Mouse (Mus musculus) neural tube, embryonic 12.5 days (tissue): ENCODE measurements around the gene H2-K1. TPM values are rescaled to one million over a fixed set of nuclear protein-coding genes. Genes with fewer than 3 reads are reported as not detected.
A peak's percentile ranks its signal among the peaks of the same experiment; 100 is the strongest.

Source experiments
- ATAC-seq: fragments of 200-750 bp; cut with Nextera tagmentation; 2 replicates; pipeline ENCODE4 v1.8.0; 2017; ENCODE audit warnings: low read depth, mild to moderate bottlenecking, moderate TSS enrichment, moderate library complexity; ENCODE audit not compliant: low FRiP score
- H3K27ac ChIP-seq: fragments of 300-500 bp; sonication (generic); 2 replicates; pipeline ENCODE4 v1.5.1; 2016
- H3K27me3 ChIP-seq: fragments of 300-500 bp; sonication (generic); replicated peaks from 2 replicates; pipeline ENCODE4 v1.6.1; 2016; ENCODE audit warnings: mild to moderate bottlenecking
- H3K36me3 ChIP-seq: fragments of 300-500 bp; sonication (generic); 2 replicates; pipeline ENCODE4 v1.6.1; 2016; ENCODE audit warnings: mild to moderate bottlenecking
- H3K4me1 ChIP-seq: fragments of 300-500 bp; sonication (generic); 2 replicates; pipeline ENCODE4 v1.6.1; 2016
- H3K4me2 ChIP-seq: fragments of 300-500 bp; sonication (generic); replicated peaks from 2 replicates; pipeline ENCODE4 v1.6.1; 2016; ENCODE audit warnings: mild to moderate bottlenecking
- H3K4me3 ChIP-seq: fragments of 300-500 bp; sonication (generic); 2 replicates; pipeline ENCODE4 v1.5.1; 2016
- H3K9ac ChIP-seq: fragments of 300-500 bp; sonication (generic); 2 replicates; pipeline ENCODE4 v1.6.1; 2016; ENCODE audit warnings: mild to moderate bottlenecking
- H3K9me3 ChIP-seq: fragments of 300-500 bp; sonication (generic); 2 replicates; pipeline ENCODE4 v1.6.1; 2016; ENCODE audit warnings: mild to moderate bottlenecking
- WGBS: fragments of 180-500 bp; shearing (Covaris S2); methylation state at CpG from one replicate; pipeline ENCODE4 v1.1.7; 2016; 5-methylcytosine and 5-hydroxymethylcytosine counted together
- polyA plus RNA-seq: library from polyadenylated mRNA; unstranded; fragments of >200 nt; fragmentation: Nextera tagmentation; extraction: Ambion mirVana; gene quantifications from 2 replicates; pipeline ENCODE4 v1.2.1, GENCODE M21; 2016

Gene H2-K1
- 15.2 and 16.8 TPM in 2 replicates for polyA plus RNA-seq

- under 1% methylated on average over 23 of the region's 30 CpGs for WGBS
- Histone ChIP-seq H3K36me3 (no peaks in the 10 kb centered on the region), H3K27me3 (peaks cover 27% of the 10 kb centered on the region), H3K9me3 (no peaks in the 10 kb centered on the region), H3K4me2 (peak within 1 kb of the TSS; percentile 98), H3K9ac (peak within 1 kb of the TSS; percentile 47), H3K4me3 (peak within 1 kb of the TSS; percentile 50), H3K27ac (no peak within 1 kb of the TSS), H3K4me1 (peaks cover 10% of the 10 kb centered on the region)
- ATAC-seq = peak; percentile 68
These were observed at the start of gene H2-K1 for GRCm38 (mm10) chr17:34000150-34000537. Gene H2-K1, minus strand, starts transcription at chr17:34000347.

GRCm38 (mm10) chr17:34047404-34048050 lies 47.4 kb upstream of the H2-K1 start:
- H3K4me3 ChIP-seq = no peak overlapping the region
- no peaks in the 10 kb centered on the region for H3K4me1 ChIP-seq
- whole genome bisulfite sequencing = 93% methylated on average over 5 of the region's 5 CpGs
- H3K36me3 ChIP-seq = no peaks in the 10 kb centered on the region
- ATAC-seq = no peak
- no peak overlapping the region for H3K4me2 ChIP-seq
- peaks cover 7% of the 10 kb centered on the region; the same call in 1 of the 2 replicates for H3K9me3 ChIP-seq
- no peak overlapping the region for H3K27ac ChIP-seq
- no peaks in the 10 kb centered on the region for H3K27me3 ChIP-seq
- no peak overlapping the region for H3K9ac ChIP-seq

- Histone ChIP-seq H3K9me3 (peaks cover 7% of the 10 kb centered on the region; the same call in 1 of the 2 replicates), H3K9ac (no peak overlapping the region), H3K27ac (no peak overlapping the region), H3K27me3 (no peaks in the 10 kb centered on the region), H3K4me3 (no peak overlapping the region), H3K4me2 (no peak overlapping the region), H3K36me3 (no peaks in the 10 kb centered on the region), H3K4me1 (peaks cover 8% of the 10 kb centered on the region)
- 77% methylated on average over 14 of the region's 14 CpGs for WGBS
- ATAC-seq = no peak
These were observed 45.8 kb upstream of the H2-K1 start for GRCm38 (mm10) chr17:34045941-34046340.

- Histone ChIP-seq H3K9ac (peak overlapping the region; percentile 52; the same call in 1 of the 2 replicates), H3K4me3 (0 out of 2 replicates have a peak overlapping the region, but pooled peaks have one; percentile 7), H3K9me3 (no peaks in the 10 kb centered on the region), H3K4me2 (peak overlapping the region; percentile 65), H3K4me1 (peaks cover 34% of the 10 kb centered on the region), H3K27ac (no peak overlapping the region), H3K27me3 (no peaks in the 10 kb centered on the region), H3K36me3 (peaks cover 31% of the 10 kb centered on the region)
- WGBS = 24% methylated on average over 17 of the region's 17 CpGs
- ATAC-seq = 0 out of 2 replicates have a peak, but pooled peaks have one; percentile 10
These were observed 39.7 kb upstream of the H2-K1 start for GRCm38 (mm10) chr17:34039562-34040450.

GRCm38 (mm10) chr17:34038878-34039561 lies 38.9 kb upstream of the H2-K1 start, which contains the start of gene Col11a2:
Gene Col11a2, plus strand, starts transcription at chr17:34039437.
- peaks cover 39% of the 10 kb centered on the region for H3K36me3 ChIP-seq
- H3K9ac ChIP-seq = peak within 1 kb of the TSS; percentile 52
- no peak within 1 kb of the TSS; the same call in 1 of the 2 replicates for H3K27ac ChIP-seq
- peaks cover 36% of the 10 kb centered on the region for H3K4me1 ChIP-seq
- ATAC-seq = peak; percentile 63
- no peaks in the 10 kb centered on the region for H3K9me3 ChIP-seq
- peak within 1 kb of the TSS; percentile 65 for H3K4me2 ChIP-seq
- H3K4me3 ChIP-seq = peak within 1 kb of the TSS; percentile 23; the same call in 1 of the 2 replicates
- 4% methylated on average over 28 of the region's 28 CpGs for WGBS
- H3K27me3 ChIP-seq = no peaks in the 10 kb centered on the region

- H3K27ac ChIP-seq = no peak overlapping the region; the same call in 1 of the 2 replicates
- 8% methylated on average over 20 of the region's 21 CpGs for WGBS
- H3K27me3 ChIP-seq = no peaks in the 10 kb centered on the region
- peaks cover 42% of the 10 kb centered on the region for H3K36me3 ChIP-seq
- H3K4me2 ChIP-seq = peak overlapping the region; percentile 65
- peak overlapping the region; percentile 52 for H3K9ac ChIP-seq
- no peaks in the 10 kb centered on the region for H3K9me3 ChIP-seq
- peaks cover 41% of the 10 kb centered on the region for H3K4me1 ChIP-seq
- peak; percentile 38; the same call in 1 of the 2 replicates for ATAC-seq
- peak overlapping the region; percentile 23; the same call in 1 of the 2 replicates for H3K4me3 ChIP-seq
These were observed 38.3 kb upstream of the H2-K1 start for GRCm38 (mm10) chr17:34038440-34038839.

- WGBS = 95% methylated on average over 7 of the region's 7 CpGs
- Histone ChIP-seq H3K9ac (no peak overlapping the region), H3K27me3 (no peaks in the 10 kb centered on the region), H3K36me3 (peaks cover 42% of the 10 kb centered on the region), H3K4me1 (peaks cover 52% of the 10 kb centered on the region), H3K27ac (no peak overlapping the region), H3K4me3 (no peak overlapping the region), H3K4me2 (no peak overlapping the region), H3K9me3 (no peaks in the 10 kb centered on the region)
- no peak for ATAC-seq
These were observed 37.1 kb upstream of the H2-K1 start for GRCm38 (mm10) chr17:34037241-34037640.

GRCm38 (mm10) chr17:34036647-34037046 lies 36.5 kb upstream of the H2-K1 start:
- Histone ChIP-seq H3K4me3 (no peak overlapping the region), H3K27me3 (no peaks in the 10 kb centered on the region), H3K9me3 (no peaks in the 10 kb centered on the region), H3K9ac (no peak overlapping the region), H3K36me3 (peaks cover 42% of the 10 kb centered on the region), H3K4me2 (no peak overlapping the region), H3K4me1 (peaks cover 51% of the 10 kb centered on the region), H3K27ac (no peak overlapping the region)
- no peak for ATAC-seq
- WGBS = 75% methylated on average over 10 of the region's 10 CpGs

- Histone ChIP-seq H3K27me3 (no peaks in the 10 kb centered on the region), H3K4me3 (no peak overlapping the region), H3K27ac (no peak overlapping the region), H3K4me1 (peaks cover 48% of the 10 kb centered on the region), H3K36me3 (peaks cover 42% of the 10 kb centered on the region), H3K9ac (no peak overlapping the region), H3K9me3 (no peaks in the 10 kb centered on the region), H3K4me2 (no peak overlapping the region)
- ATAC-seq = no peak
- 92% methylated on average over 9 of the region's 9 CpGs for WGBS
These were observed 35.4 kb upstream of the H2-K1 start for GRCm38 (mm10) chr17:34035517-34035916.

GRCm38 (mm10) chr17:34034064-34034463 lies 33.9 kb upstream of the H2-K1 start:
- Histone ChIP-seq H3K27ac (no peak overlapping the region), H3K27me3 (no peaks in the 10 kb centered on the region), H3K4me1 (peaks cover 50% of the 10 kb centered on the region), H3K4me2 (0 out of 2 replicates have a peak overlapping the region, but pooled peaks have one; percentile 3), H3K36me3 (peaks cover 53% of the 10 kb centered on the region), H3K9me3 (no peaks in the 10 kb centered on the region), H3K9ac (no peak overlapping the region), H3K4me3 (no peak overlapping the region)
- no peak for ATAC-seq
- WGBS = 76% methylated on average over 10 of the region's 10 CpGs

GRCm38 (mm10) chr17:34033441-34033840 lies 33.3 kb upstream of the H2-K1 start:
- H3K4me3 ChIP-seq = no peak overlapping the region
- ATAC-seq = no peak
- H3K27me3 ChIP-seq = no peaks in the 10 kb centered on the region
- no peak overlapping the region for H3K27ac ChIP-seq
- H3K9ac ChIP-seq = no peak overlapping the region
- H3K4me1 ChIP-seq = peaks cover 50% of the 10 kb centered on the region
- no peaks in the 10 kb centered on the region for H3K9me3 ChIP-seq
- peak overlapping the region; percentile 98 for H3K4me2 ChIP-seq
- WGBS = 90% methylated on average over 9 of the region's 9 CpGs
- H3K36me3 ChIP-seq = peaks cover 59% of the 10 kb centered on the region
